8 mouse cellular contexts compared by ENCODE assay signal in genomic region chr15:98830736-98831683, GRCm38 (mm10). TPM values are rescaled to one million over a fixed set of nuclear protein-coding genes. Genes with fewer than 3 reads are reported as not detected.
DNase-seq lines count a peak whose midpoint lies in the region; ATAC-seq lines count a peak whose summit lies in the region.

Prkag1 (minus strand) TSS chr15:98831521.

- no peaks in the 10 kb centered on the region for H3K27me3 ChIP-seq in heart, embryonic 14.5 days (ENCODE audit: control insufficient read depth, insufficient read depth, low read length)
- no peaks in the 10 kb centered on the region for H3K27me3 ChIP-seq in liver, embryonic 13.5 days
- no peaks in the 10 kb centered on the region for H3K27me3 ChIP-seq in stomach, embryonic 16.5 days (ENCODE audit: control insufficient read depth, insufficient read depth, low read length)

- WGBS in heart, embryonic 14.5 days: under 1% methylated on average over 65 of the region's 66 CpGs
- under 1% methylated on average over 65 of the region's 66 CpGs for WGBS in liver, embryonic 13.5 days (ENCODE audit: insufficient replicate concordance)
- under 1% methylated on average over 64 of the region's 66 CpGs for WGBS in stomach, embryonic 16.5 days

- H3K4me1 ChIP-seq in heart, embryonic 14.5 days (ENCODE audit: control insufficient read depth in 2 of 2, insufficient read depth in 2 of 2, low read length in 2 of 2): peaks cover 14 to 30% of the 10 kb centered on the region in 2 experiments
- H3K4me1 ChIP-seq in liver, embryonic 13.5 days (replicated peaks): peaks cover 74% of the 10 kb centered on the region
- peaks cover 10% of the 10 kb centered on the region for H3K4me1 ChIP-seq in stomach, embryonic 16.5 days (ENCODE audit: control insufficient read depth, insufficient read depth, low read length)

- H3K4me3 ChIP-seq in heart, embryonic 14.5 days (ENCODE audit: control insufficient read depth in 1 of 2, insufficient read depth in 1 of 2, low read depth in 1 of 2, low read length in 2 of 2): peak within 1 kb of the TSS; percentile 74 to 83
- H3K4me3 ChIP-seq in liver, embryonic 13.5 days (replicated peaks): peak within 1 kb of the TSS; percentile 80
- H3K4me3 ChIP-seq in stomach, embryonic 16.5 days (replicated peaks; ENCODE audit: low read length): peak within 1 kb of the TSS; percentile 76

- H3K27ac ChIP-seq in heart, embryonic 14.5 days (replicated peaks in 1 of 2; ENCODE audit: control insufficient read depth in 1 of 2, insufficient read depth in 1 of 2, low read depth in 2 of 2, low read length in 2 of 2): peak within 1 kb of the TSS; percentile 97 to 99
- peak within 1 kb of the TSS; percentile 99 for H3K27ac ChIP-seq in liver, embryonic 13.5 days
- H3K27ac ChIP-seq in stomach, embryonic 16.5 days (ENCODE audit: low read length): peak within 1 kb of the TSS; percentile 94

- peak; percentile 92 for ATAC-seq in CD4-positive, CD25-positive, alpha-beta regulatory T cell, adult 4 months
- peak; percentile 91 for ATAC-seq in heart, embryonic 14.5 days (ENCODE audit: insufficient number of reproducible peaks, insufficient read depth, low FRiP score, low read depth)
- ATAC-seq in liver, embryonic 13.5 days (ENCODE audit: low read depth): peak; percentile 81
- ATAC-seq in stomach, embryonic 16.5 days (ENCODE audit: insufficient read depth, low FRiP score): peak; percentile 96

- H3K4me2 ChIP-seq in heart, embryonic 14.5 days (ENCODE audit: low read length): peak within 1 kb of the TSS; percentile 69
- peak within 1 kb of the TSS; percentile 84 for H3K4me2 ChIP-seq in liver, embryonic 13.5 days
- H3K4me2 ChIP-seq in stomach, embryonic 16.5 days (ENCODE audit: low read depth, low read length): peak within 1 kb of the TSS; percentile 73

- peak; percentile 81 for DNase-seq in c-Kit-negative CD71-positive TER-119-positive erythroid progenitor cells, embryonic 14.5 days (ENCODE audit: low read depth, low spot score)
- peak; percentile 93 for DNase-seq in fibroblast of lung, adult 2 months (ENCODE audit: low read depth)
- DNase-seq in kidney, postnatal 14 days: peak; percentile 98
- DNase-seq in liver, embryonic 13.5 days: peak; percentile 94
- DNase-seq in neural tube, embryonic 10.5 days (ENCODE audit: extremely low spot score, low spot score): peak; percentile 98

- H3K9ac ChIP-seq in heart, embryonic 14.5 days (ENCODE audit: low read length): peak within 1 kb of the TSS; percentile 97
- peak within 1 kb of the TSS; percentile 95 for H3K9ac ChIP-seq in liver, embryonic 13.5 days
- H3K9ac ChIP-seq in stomach, embryonic 16.5 days (ENCODE audit: low read length): peak within 1 kb of the TSS; percentile 96

- no peaks in the 10 kb centered on the region for H3K9me3 ChIP-seq in heart, embryonic 14.5 days (ENCODE audit: control insufficient read depth, low read length)
- H3K9me3 ChIP-seq in liver, embryonic 13.5 days (replicated peaks): no peaks in the 10 kb centered on the region
- no peaks in the 10 kb centered on the region for H3K9me3 ChIP-seq in stomach, embryonic 16.5 days (replicated peaks; ENCODE audit: control insufficient read depth, low read length)

- peaks cover 41% of the 10 kb centered on the region for H3K36me3 ChIP-seq in heart, embryonic 14.5 days (ENCODE audit: control insufficient read depth, insufficient read depth, low read length)
- H3K36me3 ChIP-seq in liver, embryonic 13.5 days: peaks cover 47% of the 10 kb centered on the region
- H3K36me3 ChIP-seq in stomach, embryonic 16.5 days (ENCODE audit: control insufficient read depth, insufficient read depth, low read length): peaks cover 20% of the 10 kb centered on the region

RNA-seq across cellular contexts. Expression of gene Prkag1, which starts in this region (rescaled TPM):
- polyA plus RNA-seq in CD4-positive, CD25-positive, alpha-beta regulatory T cell, adult 4 months (2017; shearing (Covaris generic)): 100 to 1,000 TPM; 126 to 187 TPM
- 82.0 and 85.5 TPM in 2 replicates for polyA plus RNA-seq in heart, embryonic 14.5 days (2014; fragmentation: Nextera tagmentation; extraction: Ambion mirVana)
- polyA plus RNA-seq in liver, embryonic 13.5 days (2015; fragmentation: Nextera tagmentation; extraction: Ambion mirVana): 116 and 117 TPM in 2 replicates
- 85.4 and 86.4 TPM in 2 replicates for polyA plus RNA-seq in stomach, embryonic 16.5 days (2015; fragmentation: Nextera tagmentation; extraction: Ambion mirVana)

Comparison
In these comparisons a context has a peak if more than half of its experiments do, and no peak if none do; other contexts are left out.
1. Peak in every context shown above with its lines: DNase-seq, ATAC-seq, H3K4me3 ChIP-seq and H3K27ac ChIP-seq.